Mouse (Mus musculus) adrenal gland, adult (tissue): Measurements from ENCODE around the gene Ring1.

Experiments used
- DNase-seq, 2 experiments: peaks; one replicate each; pipeline ENCODE4 v3.0.0; 2022 to 2023; ENCODE audit warnings: low spot score in 1 of 2; ENCODE audit not compliant: inconsistent age in 2 of 2

Ring1 gene

DNA sequence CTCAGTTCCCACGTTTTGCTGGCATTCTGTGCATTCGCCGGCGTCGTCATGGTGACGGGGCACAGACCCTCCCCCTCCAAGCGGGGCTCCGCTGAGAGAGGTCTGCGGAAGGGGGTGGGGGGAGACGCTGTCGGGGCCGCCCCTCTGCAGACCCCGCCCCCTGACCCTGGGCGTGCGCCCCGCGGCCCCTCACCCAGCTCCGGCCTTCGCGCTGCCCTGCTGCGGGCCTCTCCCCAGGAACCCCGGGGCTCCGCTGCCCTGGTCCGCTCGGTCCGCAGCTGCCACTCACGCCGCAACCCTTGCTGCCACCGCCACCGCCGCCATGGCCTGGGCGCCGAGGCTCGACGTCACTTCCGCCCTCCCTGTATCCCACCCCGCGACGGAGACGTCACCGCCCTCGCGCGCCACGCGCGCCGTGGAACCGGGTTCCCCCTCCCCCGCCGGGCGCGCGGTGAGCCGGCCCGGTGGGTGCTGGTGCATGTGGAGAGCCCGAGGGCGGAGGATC lies at the start of gene Ring1:
Ring1 (minus strand) TSS at position 364 of the 505 bp plus-strand sequence.
- peak; percentile 91 to 97 for DNase-seq

DNA sequence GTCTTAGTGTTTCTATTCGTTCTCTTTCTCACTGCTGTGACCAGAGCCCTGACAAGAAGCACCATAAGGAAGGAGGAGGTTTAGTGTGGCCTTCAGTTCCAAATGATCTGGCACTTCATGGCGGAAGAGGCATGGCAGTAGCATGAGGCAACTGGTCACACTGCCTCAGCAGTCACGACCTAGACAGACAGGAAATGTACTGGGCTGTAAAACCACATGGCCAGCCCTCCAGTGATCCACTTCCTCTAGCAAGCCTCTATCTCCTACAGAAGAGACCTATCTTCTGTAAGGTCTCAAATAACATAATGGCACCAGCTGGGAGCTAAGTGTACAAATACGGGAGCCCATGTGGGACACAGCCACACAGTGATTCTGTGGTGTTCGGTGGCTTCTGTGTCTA lies 47.6 kb upstream of the Ring1 start:
- no peak for DNase-seq

DNA sequence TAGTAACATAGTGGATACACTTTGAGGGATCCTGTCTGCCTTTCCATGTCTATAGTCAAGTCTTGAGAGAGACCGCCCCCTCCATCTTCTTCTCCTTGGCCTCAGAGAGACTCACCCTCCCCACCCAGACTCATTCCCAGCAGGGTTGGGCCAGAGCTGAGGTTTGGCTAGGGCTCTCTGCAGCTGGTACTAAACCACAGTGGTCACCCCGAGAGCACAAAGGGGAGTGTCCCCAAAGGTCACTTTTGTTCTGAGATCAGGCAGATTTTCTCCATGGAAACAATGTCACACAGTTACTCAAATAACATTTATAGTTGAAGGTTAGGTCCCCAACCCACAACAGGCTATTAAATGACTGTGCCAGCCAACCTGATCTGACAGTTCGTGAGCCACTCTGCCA lies 44.4 kb upstream of the Ring1 start:
- no peak for DNase-seq

DNA sequence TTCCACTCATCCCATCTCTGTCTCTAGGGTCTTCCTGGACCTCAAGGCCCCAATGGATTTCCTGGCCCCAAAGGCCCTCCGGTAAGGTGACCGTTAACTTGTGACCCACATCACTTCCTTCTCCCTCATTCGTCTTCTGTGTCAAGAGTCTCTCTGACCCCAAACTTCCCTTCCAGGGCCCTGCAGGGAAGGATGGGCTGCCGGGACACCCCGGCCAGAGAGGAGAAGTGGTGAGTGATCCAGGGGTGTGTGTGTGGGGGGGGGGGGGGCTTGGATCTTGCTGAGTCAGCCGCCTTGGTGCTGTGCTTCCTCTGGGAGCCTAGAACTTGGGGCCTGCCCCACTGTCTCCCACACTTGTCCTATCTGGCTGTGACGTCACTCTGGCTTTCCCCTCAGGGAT lies 32.7 kb upstream of the Ring1 start:
- no peak for DNase-seq

GRCm38 (mm10) chr17:34047404-34048050 lies 23.0 kb upstream of the Ring1 start:
- no peak for DNase-seq

DNA sequence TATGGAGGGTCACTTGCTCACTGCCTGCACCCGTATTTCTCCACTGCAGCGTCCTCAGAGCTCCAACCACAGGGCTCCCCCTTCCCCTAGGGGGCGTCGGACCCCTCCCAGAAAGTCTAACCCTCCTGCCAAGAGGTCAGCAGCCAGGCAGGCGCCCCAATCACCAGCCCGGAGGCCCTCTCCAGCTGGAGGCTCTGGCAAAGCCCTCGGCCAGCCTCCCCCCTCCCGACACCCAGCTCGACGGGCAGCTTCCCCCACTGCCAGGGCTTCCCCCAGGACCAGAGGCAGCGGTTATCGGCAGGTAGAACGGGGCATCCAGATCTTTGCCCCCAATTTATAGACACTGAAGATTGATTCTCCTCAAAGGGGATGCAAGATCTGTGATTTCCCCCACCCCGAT lies 21.5 kb upstream of the Ring1 start:
- DNase-seq: no peak

DNA sequence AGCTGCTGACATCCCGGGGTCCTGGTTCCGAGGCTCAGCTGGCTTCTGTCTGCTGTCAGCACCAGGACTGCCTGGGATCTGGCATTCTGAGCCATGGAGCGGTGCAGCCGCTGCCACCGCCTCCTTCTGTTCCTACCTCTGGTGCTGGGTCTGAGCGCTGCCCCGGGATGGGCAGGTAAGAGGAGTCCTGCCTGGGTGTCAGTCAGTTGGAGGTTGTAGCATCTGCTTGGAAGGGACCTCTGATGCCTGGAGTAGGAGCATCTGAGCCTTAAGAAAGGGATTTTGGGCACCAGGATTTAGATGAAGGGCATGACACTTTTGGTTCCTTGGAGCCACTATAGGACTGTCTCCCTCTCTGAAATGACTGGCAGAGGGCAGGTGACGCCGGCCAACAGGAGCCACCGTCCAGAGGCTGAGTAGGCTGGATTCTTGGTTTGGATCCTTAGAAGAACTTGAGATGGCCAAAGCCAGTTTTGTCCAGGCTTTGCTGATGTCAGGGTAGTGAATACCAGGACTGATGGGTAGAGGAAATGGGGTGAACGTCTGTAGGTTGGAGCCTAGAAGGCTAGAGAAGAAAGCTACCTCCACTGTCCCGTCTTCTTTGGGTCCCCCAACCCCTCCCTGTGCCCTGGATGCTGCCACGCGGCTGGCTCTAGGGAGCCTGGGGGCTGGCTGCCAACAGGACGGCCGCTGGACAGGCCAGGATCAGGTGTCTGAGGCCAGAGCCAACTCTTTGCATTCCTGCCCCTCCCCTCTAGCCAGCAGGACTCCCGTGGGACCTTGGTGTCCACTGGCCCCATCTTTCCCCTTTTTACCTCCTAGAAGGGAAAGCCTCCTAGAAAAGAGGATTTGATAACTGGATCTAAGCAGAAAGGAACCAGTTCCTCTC lies 15.3 kb upstream of the Ring1 start:
- peak; percentile 17 to 60 for DNase-seq

GRCm38 (mm10) chr17:34038878-34039561 lies 14.5 kb upstream of the Ring1 start, which contains the start of gene Col11a2:
Gene Col11a2, plus strand, starts transcription at chr17:34039437.
- peak; percentile 15 to 49 for DNase-seq

DNA sequence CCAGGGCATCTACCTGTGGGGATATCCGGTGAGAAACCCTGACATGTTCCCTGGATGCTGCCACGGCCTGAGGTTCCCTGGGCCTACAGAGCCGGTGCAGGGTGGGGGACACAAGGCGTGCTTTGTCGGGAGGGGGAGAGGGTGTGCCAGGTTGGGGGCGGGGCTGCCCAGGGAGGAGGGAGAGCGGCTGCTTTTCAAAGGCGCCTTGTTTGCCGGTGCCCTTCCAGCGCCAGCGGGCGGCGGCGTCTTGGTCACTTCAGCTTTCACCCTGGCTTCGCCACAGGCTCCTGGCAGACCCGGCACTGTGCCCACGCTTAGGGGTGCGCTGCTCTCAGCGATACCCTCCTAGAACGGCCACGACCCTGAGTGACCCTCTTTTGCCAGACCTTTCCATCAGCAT lies 14.0 kb upstream of the Ring1 start:
- peak in 1 of 2 experiments; percentile 32 for DNase-seq

DNA sequence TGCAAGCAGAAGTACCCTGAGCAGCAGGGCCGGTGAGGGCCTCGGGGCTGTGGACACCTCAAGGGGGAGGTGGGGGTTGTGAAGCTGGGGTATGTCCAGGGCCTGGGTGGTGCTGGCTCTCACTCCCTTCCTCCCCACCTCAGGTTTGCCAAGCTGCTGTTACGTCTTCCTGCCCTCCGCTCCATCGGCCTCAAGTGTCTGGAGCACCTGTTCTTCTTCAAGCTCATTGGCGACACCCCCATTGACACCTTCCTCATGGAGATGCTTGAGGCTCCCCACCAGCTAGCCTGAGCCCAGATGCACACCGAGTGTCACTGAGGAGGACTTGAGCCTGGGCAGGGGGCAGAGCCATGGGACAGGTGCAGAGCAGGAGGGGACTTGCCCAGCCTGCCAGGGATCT lies 12.8 kb upstream of the Ring1 start:
- DNase-seq: peak; percentile 15 to 32

- DNase-seq: peak; percentile 20 to 68
Observed at GRCm38 (mm10) chr17:34036647-34037046, 12.2 kb upstream of the Ring1 start.

DNA sequence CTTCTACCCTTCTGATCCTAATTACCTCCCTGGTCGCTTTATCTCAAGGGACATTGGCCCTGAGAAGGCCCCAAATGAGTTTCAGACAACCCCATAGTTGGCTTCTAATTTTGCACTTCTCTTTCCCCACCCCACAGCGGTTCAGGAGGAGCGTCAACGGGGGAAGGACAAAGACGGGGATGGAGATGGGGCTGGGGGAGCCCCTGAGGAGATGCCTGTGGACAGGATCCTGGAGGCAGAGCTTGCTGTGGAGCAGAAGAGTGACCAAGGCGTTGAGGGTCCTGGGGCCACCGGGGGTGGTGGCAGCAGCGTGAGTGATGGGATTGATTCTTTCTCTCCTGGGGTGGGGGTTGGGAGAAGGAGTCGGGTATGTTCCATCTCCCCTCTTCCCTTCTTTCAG lies 11.0 kb upstream of the Ring1 start:
- DNase-seq: no peak

DNA sequence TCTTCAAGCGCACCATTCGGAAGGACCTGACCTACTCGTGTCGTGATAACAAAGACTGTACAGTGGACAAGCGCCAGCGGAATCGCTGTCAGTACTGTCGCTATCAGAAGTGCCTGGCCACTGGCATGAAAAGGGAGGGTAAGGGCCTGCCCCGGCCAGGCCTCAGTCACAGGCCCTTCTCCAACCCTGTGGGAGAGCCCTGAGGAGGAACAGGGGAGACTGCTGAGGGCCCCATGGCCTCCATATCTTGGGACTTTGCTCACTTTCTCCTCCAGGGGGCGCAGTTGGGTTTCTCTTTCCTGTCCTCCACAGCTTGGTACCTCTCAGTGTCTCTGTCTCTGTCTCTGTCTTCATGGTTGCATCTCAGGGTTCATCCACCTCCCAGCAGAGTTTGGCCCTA lies 9.6 kb upstream of the Ring1 start:
- peak; percentile 72 to 89 for DNase-seq

GRCm38 (mm10) chr17:34033441-34033840 lies 9.0 kb upstream of the Ring1 start:
- DNase-seq: peak; percentile 42 to 62

- DNase-seq: peak; percentile 61 to 69
Observed at GRCm38 (mm10) chr17:34032806-34033205, 8.3 kb upstream of the Ring1 start.

- peak; percentile 86 to 95 for DNase-seq
Observed at GRCm38 (mm10) chr17:34032174-34032632, 7.7 kb upstream of the Ring1 start.

GRCm38 (mm10) chr17:34031465-34032173 lies 7.1 kb upstream of the Ring1 start, which contains the start of the genes Slc39a7 and Rxrb:
Gene Slc39a7, minus strand, starts transcription at chr17:34031682.
Gene Rxrb, plus strand, starts transcription at chr17:34031812.
- peak; percentile 99 to 100 for DNase-seq

GRCm38 (mm10) chr17:34030861-34031326 lies 6.4 kb upstream of the Ring1 start:
- DNase-seq: no peak

DNA sequence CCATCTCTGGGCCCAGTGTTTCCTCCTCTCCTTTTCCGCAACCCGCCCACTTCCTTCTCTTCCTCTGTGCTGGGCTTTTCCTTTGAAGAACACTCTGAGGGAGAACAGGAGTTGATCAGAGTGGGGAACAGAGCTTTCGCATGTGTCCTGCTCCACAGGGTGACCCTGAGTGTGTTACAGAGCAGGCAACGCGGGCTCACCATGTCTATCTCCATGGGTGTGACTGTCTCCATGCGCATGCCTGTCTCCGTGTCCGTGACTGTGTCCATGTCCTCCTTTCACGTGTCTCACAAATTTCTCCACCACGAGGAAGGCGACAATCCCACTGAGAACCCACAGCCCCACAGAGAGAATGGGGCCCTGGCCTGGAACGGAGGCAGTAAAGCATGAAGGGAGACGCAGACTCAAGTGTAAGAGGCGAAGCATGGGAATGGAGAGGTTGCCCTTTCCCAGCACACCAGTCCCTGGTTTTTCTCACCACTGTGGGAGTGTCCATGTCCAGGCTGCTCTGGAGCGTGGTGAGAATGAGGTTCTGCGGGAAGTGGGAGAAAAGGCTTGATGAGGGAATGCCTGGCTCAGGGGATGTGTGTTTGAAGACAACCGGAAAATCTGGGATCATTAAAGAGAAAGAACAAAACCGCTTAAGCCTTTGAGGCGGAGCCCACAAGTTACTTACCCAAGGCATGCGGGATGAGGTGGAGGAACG lies 5.6 kb upstream of the Ring1 start:
- peak; percentile 32 to 54 for DNase-seq
